Mouse (Mus musculus) hindbrain, embryonic 10.5 days (tissue): ENCODE measurements at regions not wholly inside any gene's neighbourhood (a gene's known extent, or its start where the extent isn't known, plus 50 kb on each side); places are given as distances from the start of the nearest gene placed in this dataset.

ENCODE experiments used
- DNase-seq: peaks from one replicate; pipeline ENCODE4 v3.0.0-alpha.2; 2017; ENCODE audit warnings: low spot score
- H3K27ac ChIP-seq: fragments of 300-500 bp; sonication (generic); 2 replicates; pipeline ENCODE4 v1.5.1; 2016; ENCODE audit warnings: mild to moderate bottlenecking, moderate library complexity
- H3K27me3 ChIP-seq: fragments of 300-500 bp; sonication (generic); 2 replicates; pipeline ENCODE4 v1.6.1; 2016; ENCODE audit warnings: mild to moderate bottlenecking; ENCODE audit not compliant: poor library complexity, insufficient read depth, severe bottlenecking
- H3K36me3 ChIP-seq: fragments of 300-500 bp; sonication (generic); 2 replicates; pipeline ENCODE4 v1.6.1; 2016; ENCODE audit warnings: mild to moderate bottlenecking, moderate library complexity
- H3K4me1 ChIP-seq: fragments of 300-500 bp; sonication (generic); replicated peaks from 2 replicates; pipeline ENCODE4 v1.6.1; 2016; ENCODE audit warnings: mild to moderate bottlenecking
- H3K4me3 ChIP-seq: fragments of 300-500 bp; sonication (generic); 2 replicates; pipeline ENCODE4 v1.5.1; 2016; ENCODE audit warnings: mild to moderate bottlenecking, moderate library complexity
- H3K9me3 ChIP-seq: fragments of 300-500 bp; sonication (generic); 2 replicates; pipeline ENCODE4 v1.6.1; 2016; ENCODE audit warnings: mild to moderate bottlenecking, moderate library complexity
- WGBS: fragments of 180-500 bp; shearing (Covaris S2); methylation state at CpG from one replicate; pipeline ENCODE4 v1.1.7; 2016; 5-methylcytosine and 5-hydroxymethylcytosine counted together

GRCm38 (mm10) chr7:117752302-117753185, 363.4 kb downstream of the Rps15a start:
- H3K36me3 ChIP-seq, result no peaks in the 10 kb centered on the region
- no peaks in the 10 kb centered on the region for H3K27me3 ChIP-seq
- no peaks in the 10 kb centered on the region for H3K9me3 ChIP-seq
- H3K4me3 ChIP-seq, result no peak overlapping the region
- WGBS, result 72% methylated on average over 12 of the region's 12 CpGs
- DNase-seq, result no peak
- H3K4me1 ChIP-seq, result peaks cover 4% of the 10 kb centered on the region; the same call in 1 of the 2 replicates
- H3K27ac ChIP-seq, result no peak overlapping the region

GRCm38 (mm10) chr7:117747991-117748390, 367.2 kb downstream of the Xylt1 start:
- no peak overlapping the region for H3K27ac ChIP-seq
- no peaks in the 10 kb centered on the region for H3K9me3 ChIP-seq
- 83% methylated on average over 4 of the region's 4 CpGs for WGBS
- H3K4me3 ChIP-seq, result no peak overlapping the region
- DNase-seq, result no peak
- no peaks in the 10 kb centered on the region for H3K36me3 ChIP-seq
- H3K27me3 ChIP-seq, result no peaks in the 10 kb centered on the region
- H3K4me1 ChIP-seq, result peaks cover 8% of the 10 kb centered on the region; the same call in 1 of the 2 replicates

- WGBS, result 93% methylated on average over 4 of the region's 4 CpGs
- no peak overlapping the region for H3K4me3 ChIP-seq
- DNase-seq, result no peak
- H3K27ac ChIP-seq, result no peak overlapping the region
- H3K27me3 ChIP-seq, result no peaks in the 10 kb centered on the region
- no peaks in the 10 kb centered on the region for H3K9me3 ChIP-seq
- H3K4me1 ChIP-seq, result peaks cover 8% of the 10 kb centered on the region; the same call in 1 of the 2 replicates
- H3K36me3 ChIP-seq, result no peaks in the 10 kb centered on the region
These were observed 365.6 kb downstream of the Xylt1 start for GRCm38 (mm10) chr7:117746393-117746792.

GRCm38 (mm10) chr7:117739706-117740105, 358.9 kb downstream of the Xylt1 start:
- Histone ChIP-seq H3K27ac (no peak overlapping the region), H3K4me1 (no peaks in the 10 kb centered on the region), H3K36me3 (no peaks in the 10 kb centered on the region), H3K9me3 (no peaks in the 10 kb centered on the region), H3K27me3 (no peaks in the 10 kb centered on the region), H3K4me3 (no peak overlapping the region)
- DNase-seq, result no peak
- WGBS, result 81% methylated on average over 6 of the region's 6 CpGs

- Histone ChIP-seq H3K9me3 (no peaks in the 10 kb centered on the region), H3K4me1 (no peaks in the 10 kb centered on the region), H3K36me3 (no peaks in the 10 kb centered on the region), H3K27ac (no peak overlapping the region), H3K4me3 (no peak overlapping the region), H3K27me3 (no peaks in the 10 kb centered on the region)
- DNase-seq, result no peak
- 80% methylated on average over 3 of the region's 3 CpGs for WGBS
These were observed 354.9 kb downstream of the Xylt1 start for GRCm38 (mm10) chr7:117735699-117736020.

- DNase-seq, result no peak
- WGBS, result 93% methylated on average over 7 of the region's 7 CpGs
- no peaks in the 10 kb centered on the region for H3K27me3 ChIP-seq
- no peak overlapping the region for H3K4me3 ChIP-seq
- H3K4me1 ChIP-seq, result no peaks in the 10 kb centered on the region
- H3K27ac ChIP-seq, result no peak overlapping the region
- no peaks in the 10 kb centered on the region for H3K9me3 ChIP-seq
- H3K36me3 ChIP-seq, result no peaks in the 10 kb centered on the region
These were observed 354.4 kb downstream of the Xylt1 start for GRCm38 (mm10) chr7:117734994-117735698.

- WGBS, result 76% methylated on average over 4 of the region's 4 CpGs
- Histone ChIP-seq H3K36me3 (no peaks in the 10 kb centered on the region), H3K9me3 (peaks cover 10% of the 10 kb centered on the region; the same call in 1 of the 2 replicates), H3K4me3 (no peak overlapping the region), H3K4me1 (no peaks in the 10 kb centered on the region), H3K27me3 (no peaks in the 10 kb centered on the region), H3K27ac (no peak overlapping the region)
- DNase-seq, result no peak
These were observed 348.3 kb downstream of the Xylt1 start for GRCm38 (mm10) chr7:117729067-117729466.
